Mouse (Mus musculus) limb, embryonic 10.5 days (tissue): ENCODE data around the gene Prrt2. TPM values are rescaled to one million over a fixed set of nuclear protein-coding genes. Genes with fewer than 3 reads are reported as not detected.

Experiments
- DNase-seq: peaks from one replicate; pipeline ENCODE4 v3.0.0-alpha.2; 2017; ENCODE audit warnings: low spot score
- H3K27ac ChIP-seq: fragments of 300-500 bp; sonication (generic); 2 replicates; pipeline ENCODE4 v1.5.1; 2016; ENCODE audit warnings: mild to moderate bottlenecking
- H3K27me3 ChIP-seq: fragments of 300-500 bp; sonication (generic); 2 replicates; pipeline ENCODE4 v1.6.1; 2016; ENCODE audit warnings: low read depth, mild to moderate bottlenecking; ENCODE audit not compliant: poor library complexity, severe bottlenecking
- H3K36me3 ChIP-seq: fragments of 300-500 bp; sonication (generic); 2 replicates; pipeline ENCODE4 v1.6.1; 2016; ENCODE audit warnings: mild to moderate bottlenecking, moderate library complexity
- H3K4me1 ChIP-seq: fragments of 300-500 bp; sonication (generic); 2 replicates; pipeline ENCODE4 v1.6.1; 2016
- H3K4me3 ChIP-seq: fragments of 300-500 bp; sonication (generic); 2 replicates; pipeline ENCODE4 v1.5.1; 2016; ENCODE audit warnings: mild to moderate bottlenecking, moderate library complexity
- H3K9me3 ChIP-seq: fragments of 300-500 bp; sonication (generic); replicated peaks from 2 replicates; pipeline ENCODE4 v1.6.1; 2016; ENCODE audit warnings: mild to moderate bottlenecking
- WGBS: fragments of 180-500 bp; shearing (Covaris S2); methylation state at CpG from one replicate; pipeline ENCODE4 v1.1.7; 2016; 5-methylcytosine and 5-hydroxymethylcytosine counted together
- microRNA-seq: library from miRNA; unstranded; fragments of <30 nt; microRNA quantifications from one replicate; pipeline ENCODE4, GENCODE M21; 2017
- polyA plus RNA-seq: library from polyadenylated mRNA; unstranded; fragments of >200 nt; fragmentation: Nextera tagmentation; extraction: Ambion mirVana; gene quantifications from 2 replicates; pipeline ENCODE4 v1.2.1, GENCODE M21; 2016

The Prrt2 gene
- polyA plus RNA-seq, 1 experiment from 2014 or later = 4.4 TPM

GRCm38 (mm10) chr7:126978841-126979240 is 42.2 kb downstream of the Prrt2 start:
- no peak for DNase-seq
- 95% methylated on average over 6 of the region's 6 CpGs for WGBS
- Histone ChIP-seq H3K36me3 (peaks cover 43% of the 10 kb centered on the region), H3K9me3 (no peaks in the 10 kb centered on the region), H3K27ac (no peak overlapping the region), H3K4me3 (no peak overlapping the region), H3K27me3 (no peaks in the 10 kb centered on the region), H3K4me1 (peaks cover 12% of the 10 kb centered on the region)

GRCm38 (mm10) chr7:126976878-126977459 is 44.0 kb downstream of the Prrt2 start:
- no peak for DNase-seq
- no peaks in the 10 kb centered on the region for H3K27me3 ChIP-seq
- peaks cover 43% of the 10 kb centered on the region for H3K36me3 ChIP-seq
- H3K9me3 ChIP-seq = no peaks in the 10 kb centered on the region
- peak overlapping the region; percentile 99 for H3K27ac ChIP-seq
- 29% methylated on average over 14 of the region's 14 CpGs for WGBS
- H3K4me1 ChIP-seq = peaks cover 12% of the 10 kb centered on the region
- peak overlapping the region; percentile 100 for H3K4me3 ChIP-seq

- H3K9me3 ChIP-seq = no peaks in the 10 kb centered on the region
- H3K36me3 ChIP-seq = peaks cover 36% of the 10 kb centered on the region
- peak within 1 kb of the TSS; percentile 99 for H3K27ac ChIP-seq
- H3K4me1 ChIP-seq = peaks cover 12% of the 10 kb centered on the region
- H3K27me3 ChIP-seq = no peaks in the 10 kb centered on the region
- DNase-seq = peak; percentile 100
- WGBS = under 1% methylated on average over 55 of the region's 55 CpGs
- peak within 1 kb of the TSS; percentile 100 for H3K4me3 ChIP-seq
These were observed 44.8 kb downstream of the Prrt2 start, which contains the start of gene Cdiptos for GRCm38 (mm10) chr7:126975950-126976866. TSS of gene Cdiptos (minus strand) at chr7:126976098.

- peak within 1 kb of the TSS; percentile 100 for H3K4me3 ChIP-seq
- peak within 1 kb of the TSS; percentile 99 for H3K27ac ChIP-seq
- H3K9me3 ChIP-seq = no peaks in the 10 kb centered on the region
- 0% methylated on average over 1 of the region's 1 CpGs for WGBS
- H3K27me3 ChIP-seq = no peaks in the 10 kb centered on the region
- no peak for DNase-seq
- H3K36me3 ChIP-seq = peaks cover 31% of the 10 kb centered on the region
- peaks cover 12% of the 10 kb centered on the region for H3K4me1 ChIP-seq
These were observed 45.3 kb downstream of the Prrt2 start, which contains the start of gene Cdipt for GRCm38 (mm10) chr7:126975893-126975949. TSS of gene Cdipt (plus strand) at chr7:126975914.

GRCm38 (mm10) chr7:126975493-126975892 is 45.5 kb downstream of the Prrt2 start:
- 11% methylated on average over 8 of the region's 8 CpGs for WGBS
- peak overlapping the region; percentile 99 for H3K27ac ChIP-seq
- no peak for DNase-seq
- peaks cover 12% of the 10 kb centered on the region for H3K4me1 ChIP-seq
- H3K9me3 ChIP-seq = no peaks in the 10 kb centered on the region
- peaks cover 29% of the 10 kb centered on the region for H3K36me3 ChIP-seq
- H3K27me3 ChIP-seq = no peaks in the 10 kb centered on the region
- peak overlapping the region; percentile 100 for H3K4me3 ChIP-seq

Small RNAs within 50 kb of the gene (microRNA-seq; reads per million reads assigned to microRNA genes)
- not detected for gene Gm44343

Other genes starting within 250 kb of the Prrt2 start
- gene Ypel3, start 244.3 kb downstream of the Prrt2 start, polyA plus RNA-seq = 51.7 and 84.9 TPM in 2 replicates
- 0.23 and 0.53 TPM in 2 replicates for gene Tbx6, start 239.7 kb downstream of the Prrt2 start, polyA plus RNA-seq
- 450 and 462 TPM in 2 replicates for gene Ppp4c, start 228.7 kb downstream of the Prrt2 start, polyA plus RNA-seq
- 0.20 and 0.21 TPM in 2 replicates for gene Fam57b, start 223.5 kb downstream of the Prrt2 start, polyA plus RNA-seq
- not detected in 2 replicates for gene 4930451I11Rik, start 189.6 kb downstream of the Prrt2 start, polyA plus RNA-seq
- 1.0 and 1.9 TPM in 2 replicates for gene Doc2a, start 173.8 kb downstream of the Prrt2 start, polyA plus RNA-seq
- gene Hirip3, start 159.2 kb downstream of the Prrt2 start, polyA plus RNA-seq = 51.9 and 57.2 TPM in 2 replicates
- gene Ino80e, start 158.8 kb downstream of the Prrt2 start, polyA plus RNA-seq = 117 and 131 TPM in 2 replicates
- 48.5 and 56.4 TPM in 2 replicates for gene Taok2, start 136.5 kb downstream of the Prrt2 start, polyA plus RNA-seq
- gene Tmem219, start 98.3 kb downstream of the Prrt2 start, polyA plus RNA-seq = 15.6 and 16.6 TPM in 2 replicates
- 19.5 and 20.3 TPM in 2 replicates for gene Kctd13, start 92.3 kb downstream of the Prrt2 start, polyA plus RNA-seq
- 0.11 TPM in 1 of 2 replicates, not detected in the other for gene Asphd1, start 71.6 kb downstream of the Prrt2 start, polyA plus RNA-seq
- gene Sez6l2, start 70.6 kb downstream of the Prrt2 start, polyA plus RNA-seq = 0.10 and 0.20 TPM in 2 replicates
- 89.4 and 99.5 TPM in 2 replicates for gene Cdipt, start 45.3 kb downstream of the Prrt2 start, polyA plus RNA-seq
- 0.81 and 1.0 TPM in 2 replicates for gene Cdiptos, start 45.1 kb downstream of the Prrt2 start, polyA plus RNA-seq
- gene Mvp, start 6.6 kb downstream of the Prrt2 start, polyA plus RNA-seq = 3.3 and 4.0 TPM in 2 replicates
- gene Pagr1b, start 4.7 kb downstream of the Prrt2 start, polyA plus RNA-seq = 0.90 TPM in 1 of 2 replicates, not detected in the other
- gene Pagr1a, start 3.9 kb downstream of the Prrt2 start, polyA plus RNA-seq = 88.5 and 95.0 TPM in 2 replicates
- gene Gm42742, start 114 bp downstream of the Prrt2 start, polyA plus RNA-seq = 30.8 and 44.7 TPM in 2 replicates
- gene Maz, start 5.8 kb upstream of the Prrt2 start, polyA plus RNA-seq = 86.0 and 88.1 TPM in 2 replicates
- gene Kif22, start 21.3 kb upstream of the Prrt2 start, polyA plus RNA-seq = 215 and 219 TPM in 2 replicates
- not detected in 2 replicates for gene Zg16, start 66.1 kb upstream of the Prrt2 start, polyA plus RNA-seq
- gene AI467606, start 70.1 kb upstream of the Prrt2 start, polyA plus RNA-seq = 0.36 and 0.86 TPM in 2 replicates
- gene Qprt, start 101.0 kb upstream of the Prrt2 start, polyA plus RNA-seq = 1.7 TPM in 2 replicates
- 0.09 and 0.18 TPM in 2 replicates for gene Spn, start 116.6 kb upstream of the Prrt2 start, polyA plus RNA-seq
- 85.9 and 94.0 TPM in 2 replicates for gene Cd2bp2, start 174.8 kb upstream of the Prrt2 start, polyA plus RNA-seq
- gene Tbc1d10b, start 187.3 kb upstream of the Prrt2 start, polyA plus RNA-seq = 32.1 and 34.8 TPM in 2 replicates
- gene Mylpf, start 187.7 kb upstream of the Prrt2 start, polyA plus RNA-seq = 8.8 and 13.1 TPM in 2 replicates
- gene Zfp553, start 211.8 kb upstream of the Prrt2 start, polyA plus RNA-seq = 74.2 and 74.9 TPM in 2 replicates
- 27.0 and 29.9 TPM in 2 replicates for gene Sept1, start 211.9 kb upstream of the Prrt2 start, polyA plus RNA-seq
- 70.6 and 73.6 TPM in 2 replicates for gene Zfp771, start 223.1 kb upstream of the Prrt2 start, polyA plus RNA-seq
- 340 and 453 TPM in 2 replicates for gene Dctpp1, start 239.5 kb upstream of the Prrt2 start, polyA plus RNA-seq